Mouse (Mus musculus): Measurements from ENCODE around the gene Sar1b. TPM values are rescaled to one million over a fixed set of nuclear protein-coding genes. Genes with fewer than 3 reads are reported as not detected.

Sar1b gene
- total and polyA plus RNA-seq, 3 experiments, result 104 to 124 TPM; not detected in 1

DNA sequence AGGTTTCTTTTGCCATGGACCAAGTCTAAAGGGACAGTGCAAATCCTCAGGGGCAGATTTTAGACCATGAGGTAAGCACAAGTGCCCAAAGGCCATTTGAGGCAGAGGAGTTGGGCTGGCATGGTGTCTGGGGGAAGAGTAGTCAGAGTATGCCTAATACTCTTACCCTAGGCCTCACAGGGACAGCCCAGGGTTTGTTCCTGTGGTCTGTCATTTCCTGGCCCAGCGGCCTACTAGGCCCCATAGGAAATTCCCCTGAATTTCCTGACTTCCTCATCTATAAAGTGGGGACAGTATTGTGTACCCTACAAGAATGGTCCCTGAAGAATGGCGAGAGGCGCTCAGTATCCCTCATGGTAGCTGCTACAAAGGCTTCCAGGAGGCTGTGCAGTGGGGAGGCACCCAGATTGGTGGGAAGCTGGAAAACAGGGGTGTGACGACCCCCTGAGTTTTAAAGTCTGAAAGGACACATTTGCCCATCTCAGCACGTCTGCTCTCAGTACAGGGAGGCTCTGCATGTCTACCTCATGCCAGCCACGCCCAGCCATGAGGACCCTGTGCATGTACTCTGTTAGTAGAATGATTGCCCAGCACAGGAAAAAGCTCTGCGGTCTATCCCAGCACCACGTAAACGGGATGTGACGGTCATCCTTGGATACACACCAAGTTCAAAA lies 70.0 kb downstream of the Sar1b start:
- TF ChIP-seq ZC3H11A (IDR thresholded peaks at IDR 0.05; ENCODE audit: low read depth, low read length), result no peak
- no peak for TF ChIP-seq MAFK (IDR thresholded peaks at IDR 0.05; ENCODE audit: borderline replicate concordance, low read depth, low read length)
- no peak for TF ChIP-seq BHLHE40 (IDR thresholded peaks at IDR 0.05; ENCODE audit: borderline replicate concordance, low read depth, low read length)
- no peak for TF ChIP-seq MEF2A (IDR thresholded peaks at IDR 0.05; ENCODE audit: extremely low read depth, insufficient replicate concordance, low read depth, low read length, poor library complexity, severe bottlenecking)
- TF ChIP-seq ZKSCAN1 (IDR thresholded peaks at IDR 0.05; ENCODE audit: low read depth, low read length), result no peak
- no peak for TF ChIP-seq HCFC1 (IDR thresholded peaks at IDR 0.05; ENCODE audit: low read depth, low read length)
- no peak for TF ChIP-seq E2F4 (IDR thresholded peaks at IDR 0.05; ENCODE audit: borderline replicate concordance, low read depth, low read length)
- TF ChIP-seq CHD2 (IDR thresholded peaks at IDR 0.05; ENCODE audit: low read length), result no peak
- TF ChIP-seq CTCF (IDR thresholded peaks at IDR 0.05 in 2 of 3, conservative IDR thresholded peaks at IDR 0.05 in 1 of 3; ENCODE audit: control insufficient read depth in 1 of 3, insufficient read depth in 1 of 3, low read depth in 2 of 3, low read length in 3 of 3, poor library complexity in 1 of 3, severe bottlenecking in 1 of 3), result no peak
- TF ChIP-seq UBTF (IDR thresholded peaks at IDR 0.05; ENCODE audit: borderline replicate concordance, insufficient read depth, low read depth, low read length), result no peak
- TF ChIP-seq ELF1 (IDR thresholded peaks at IDR 0.05; ENCODE audit: low read depth, low read length), result no peak
- no peak for TF ChIP-seq TCF12 (IDR thresholded peaks at IDR 0.05; ENCODE audit: low read depth, low read length)
- no peak overlapping the region for H3K27ac ChIP-seq (ENCODE audit: control insufficient read depth, low read depth, low read length)
- no peaks in the 10 kb centered on the region for H3K27me3 ChIP-seq (ENCODE audit: control insufficient read depth in 1 of 2, insufficient read depth in 2 of 2, low read length in 2 of 2)
- H3K9me3 ChIP-seq (replicated peaks; ENCODE audit: insufficient read depth, low read length), result no peaks in the 10 kb centered on the region
- no peak overlapping the region for H3K4me3 ChIP-seq (ENCODE audit: control insufficient read depth in 1 of 2, insufficient read depth in 1 of 2, low read depth in 2 of 2, low read length in 2 of 2)
- no peak for DNase-seq (ENCODE audit: low read depth, low spot score)
- no peaks in the 10 kb centered on the region; a peak in 2 of 4 replicates for H3K36me3 ChIP-seq (ENCODE audit: control insufficient read depth in 1 of 2, insufficient read depth in 2 of 2, low read length in 2 of 2)
- H3K79me2 ChIP-seq (ENCODE audit: control insufficient read depth, insufficient read depth, low read length, poor library complexity), result no peaks in the 10 kb centered on the region
- H3K9ac ChIP-seq (ENCODE audit: control insufficient read depth, low read depth, low read length, poor library complexity, severe bottlenecking), result no peak overlapping the region
- no peaks in the 10 kb centered on the region for H3K4me1 ChIP-seq (ENCODE audit: control insufficient read depth in 1 of 2, insufficient read depth in 2 of 2, low read length in 2 of 2)

DNA sequence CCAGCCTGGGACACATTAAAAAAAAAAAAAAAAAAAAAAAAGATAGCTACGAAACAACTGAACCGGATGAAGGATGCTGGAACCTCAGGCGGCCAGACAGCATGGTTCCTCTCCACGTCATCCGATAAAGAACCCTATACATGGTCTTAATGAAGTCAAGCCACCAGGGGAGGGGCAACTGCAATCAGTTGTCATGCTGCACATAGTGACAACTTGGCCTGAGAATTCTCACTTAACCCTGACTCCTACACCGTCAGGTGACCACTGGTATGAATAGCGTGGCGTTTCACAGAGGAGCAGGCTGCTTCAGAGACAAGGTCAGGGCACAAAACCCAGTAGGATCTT lies 70.6 kb downstream of the Sar1b start:
- DNase-seq (ENCODE audit: low read depth, low spot score), result no peak
- Histone ChIP-seq H3K79me2 (ENCODE audit: control insufficient read depth, insufficient read depth, low read length, poor library complexity) (no peaks in the 10 kb centered on the region), H3K27ac (ENCODE audit: control insufficient read depth, low read depth, low read length) (no peak overlapping the region), H3K9ac (ENCODE audit: control insufficient read depth, low read depth, low read length, poor library complexity, severe bottlenecking) (no peak overlapping the region), H3K36me3 (ENCODE audit: control insufficient read depth in 1 of 2, insufficient read depth in 2 of 2, low read length in 2 of 2) (no peaks in the 10 kb centered on the region; a peak in 2 of 4 replicates), H3K4me3 (ENCODE audit: control insufficient read depth in 1 of 2, insufficient read depth in 1 of 2, low read depth in 2 of 2, low read length in 2 of 2) (no peak overlapping the region), H3K9me3 (replicated peaks; ENCODE audit: insufficient read depth, low read length) (no peaks in the 10 kb centered on the region), H3K27me3 (ENCODE audit: control insufficient read depth in 1 of 2, insufficient read depth in 2 of 2, low read length in 2 of 2) (no peaks in the 10 kb centered on the region), H3K4me1 (ENCODE audit: control insufficient read depth in 1 of 2, insufficient read depth in 2 of 2, low read length in 2 of 2) (no peaks in the 10 kb centered on the region)
- TF ChIP-seq HCFC1 (IDR thresholded peaks at IDR 0.05; ENCODE audit: low read depth, low read length) (no peak), SIN3A (IDR thresholded peaks at IDR 0.05; ENCODE audit: low read length) (no peak), JUND (IDR thresholded peaks at IDR 0.05; ENCODE audit: low read depth, low read length) (no peak), USF1 (IDR thresholded peaks at IDR 0.05; ENCODE audit: low read depth, low read length) (no peak), MYB (IDR thresholded peaks at IDR 0.05; ENCODE audit: low read depth, low read length) (no peak), MAX (IDR thresholded peaks at IDR 0.05; ENCODE audit: low read length) (no peak), TAL1 (IDR thresholded peaks at IDR 0.05; ENCODE audit: low read length) (no peak), MAZ (IDR thresholded peaks at IDR 0.05; ENCODE audit: low read depth, low read length) (no peak), POLR2A (IDR thresholded peaks at IDR 0.05; ENCODE audit: control insufficient read depth in 1 of 2, insufficient read depth in 1 of 2, low read depth in 1 of 2, low read length in 2 of 2, poor library complexity in 1 of 2) (no peak), ELF1 (IDR thresholded peaks at IDR 0.05; ENCODE audit: low read depth, low read length) (no peak)

Data from MEL (cell line).